Mouse (Mus musculus) neural tube, embryonic 15.5 days (tissue): ENCODE measurements at regions not wholly inside any gene's neighbourhood (a gene's known extent, or its start where the extent isn't known, plus 50 kb on each side); places are given as distances from the start of the nearest gene placed in this dataset.

Experiments
- ATAC-seq: fragments of 200-750 bp; cut with Nextera tagmentation; 2 replicates; pipeline ENCODE4 v1.8.0; 2017; ENCODE audit warnings: mild to moderate bottlenecking, moderate TSS enrichment, moderate library complexity; ENCODE audit not compliant: low FRiP score
- H3K27ac ChIP-seq: fragments of 300-500 bp; sonication (generic); replicated peaks from 2 replicates; pipeline ENCODE4 v1.5.1; 2015; ENCODE audit warnings: mild to moderate bottlenecking, inconsistent platforms
- H3K27me3 ChIP-seq: fragments of 300-500 bp; sonication (generic); replicated peaks from 2 replicates; pipeline ENCODE4 v1.6.1; 2015; ENCODE audit warnings: inconsistent platforms
- H3K36me3 ChIP-seq: fragments of 300-500 bp; sonication (generic); 2 replicates; pipeline ENCODE4 v1.6.1; 2015; ENCODE audit warnings: inconsistent platforms
- H3K4me1 ChIP-seq: fragments of 300-500 bp; sonication (generic); 2 replicates; pipeline ENCODE4 v1.6.1; 2015; ENCODE audit warnings: inconsistent platforms
- H3K4me2 ChIP-seq: fragments of 300-500 bp; sonication (generic); 2 replicates; pipeline ENCODE4 v1.6.1; 2015; ENCODE audit warnings: inconsistent platforms, mild to moderate bottlenecking, moderate library complexity
- H3K4me3 ChIP-seq: fragments of 300-500 bp; sonication (generic); replicated peaks from 2 replicates; pipeline ENCODE4 v1.5.1; 2015; ENCODE audit warnings: mild to moderate bottlenecking, inconsistent platforms
- H3K9ac ChIP-seq: fragments of 300-500 bp; sonication (generic); replicated peaks from 2 replicates; pipeline ENCODE4 v1.6.1; 2015; ENCODE audit warnings: mild to moderate bottlenecking, inconsistent platforms
- H3K9me3 ChIP-seq: fragments of 300-500 bp; sonication (generic); replicated peaks from 2 replicates; pipeline ENCODE4 v1.6.1; 2016; ENCODE audit warnings: inconsistent platforms
- WGBS: fragments of 180-500 bp; shearing (Covaris S2); methylation state at CpG from one replicate; pipeline ENCODE4 v1.1.7; 2015; ENCODE audit warnings: mixed read lengths; 5-methylcytosine and 5-hydroxymethylcytosine counted together

GRCm38 (mm10) chr1:7457895-7458294 lies 2650.2 kb downstream of the Gm37988 start:
- Histone ChIP-seq H3K4me2 (no peak overlapping the region), H3K9me3 (no peaks in the 10 kb centered on the region), H3K4me3 (no peak overlapping the region), H3K36me3 (no peaks in the 10 kb centered on the region), H3K27ac (no peak overlapping the region), H3K27me3 (no peaks in the 10 kb centered on the region), H3K9ac (no peak overlapping the region), H3K4me1 (no peaks in the 10 kb centered on the region)
- no peak for ATAC-seq

GRCm38 (mm10) chr1:7494096-7494495 lies 2686.4 kb downstream of the Gm37988 start:
- no peaks in the 10 kb centered on the region for H3K9me3 ChIP-seq
- H3K27me3 ChIP-seq = no peaks in the 10 kb centered on the region
- H3K27ac ChIP-seq = no peak overlapping the region
- WGBS = 91% methylated on average over 1 of the region's 1 CpGs
- H3K4me3 ChIP-seq = no peak overlapping the region
- no peaks in the 10 kb centered on the region for H3K36me3 ChIP-seq
- H3K4me2 ChIP-seq = no peak overlapping the region
- no peak overlapping the region for H3K9ac ChIP-seq
- no peaks in the 10 kb centered on the region for H3K4me1 ChIP-seq
- no peak for ATAC-seq

GRCm38 (mm10) chr1:7499042-7499441 lies 2691.3 kb downstream of the Gm37988 start:
- H3K36me3 ChIP-seq = no peaks in the 10 kb centered on the region
- no peaks in the 10 kb centered on the region for H3K27me3 ChIP-seq
- no peaks in the 10 kb centered on the region for H3K9me3 ChIP-seq
- H3K27ac ChIP-seq = no peak overlapping the region
- no peaks in the 10 kb centered on the region for H3K4me1 ChIP-seq
- no peak for ATAC-seq
- 78% methylated on average over 6 of the region's 6 CpGs for whole genome bisulfite sequencing
- no peak overlapping the region for H3K4me3 ChIP-seq
- H3K9ac ChIP-seq = no peak overlapping the region
- no peak overlapping the region for H3K4me2 ChIP-seq

GRCm38 (mm10) chr1:7502363-7502762 lies 2694.7 kb downstream of the Gm37988 start:
- H3K27ac ChIP-seq = no peak overlapping the region
- H3K4me2 ChIP-seq = no peak overlapping the region
- H3K4me3 ChIP-seq = no peak overlapping the region
- no peaks in the 10 kb centered on the region for H3K9me3 ChIP-seq
- H3K36me3 ChIP-seq = no peaks in the 10 kb centered on the region
- no peak for ATAC-seq
- H3K27me3 ChIP-seq = no peaks in the 10 kb centered on the region
- no peaks in the 10 kb centered on the region for H3K4me1 ChIP-seq
- WGBS = 35% methylated on average over 2 of the region's 2 CpGs
- no peak overlapping the region for H3K9ac ChIP-seq

- no peak overlapping the region for H3K4me3 ChIP-seq
- no peak for ATAC-seq
- H3K9ac ChIP-seq = no peak overlapping the region
- WGBS = 70% methylated on average over 8 of the region's 8 CpGs
- H3K4me1 ChIP-seq = no peaks in the 10 kb centered on the region
- no peaks in the 10 kb centered on the region for H3K27me3 ChIP-seq
- H3K9me3 ChIP-seq = no peaks in the 10 kb centered on the region
- no peak overlapping the region for H3K4me2 ChIP-seq
- H3K36me3 ChIP-seq = no peaks in the 10 kb centered on the region
- no peak overlapping the region for H3K27ac ChIP-seq
Measured at GRCm38 (mm10) chr1:7518791-7519190, 2711.1 kb downstream of the Gm37988 start.

- H3K4me1 ChIP-seq = no peaks in the 10 kb centered on the region
- no peak for ATAC-seq
Measured at GRCm38 (mm10) chr1:7533506-7533905, 2725.8 kb downstream of the Gm37988 start.

GRCm38 (mm10) chr1:7535191-7535590 lies 2727.5 kb downstream of the Gm37988 start:
- ATAC-seq = no peak

More at GRCm38 (mm10) chr1:7533506-7533905, 2725.8 kb downstream of the Gm37988 start:
- Histone ChIP-seq H3K27me3 (no peaks in the 10 kb centered on the region), H3K36me3 (no peaks in the 10 kb centered on the region), H3K4me2 (no peak overlapping the region), H3K27ac (no peak overlapping the region), H3K9ac (no peak overlapping the region), H3K4me3 (no peak overlapping the region), H3K9me3 (no peaks in the 10 kb centered on the region)

GRCm38 (mm10) chr1:7543492-7543891 lies 2735.8 kb downstream of the Gm37988 start:
- Histone ChIP-seq H3K4me2 (no peak overlapping the region), H3K36me3 (no peaks in the 10 kb centered on the region), H3K9ac (no peak overlapping the region), H3K4me1 (no peaks in the 10 kb centered on the region), H3K27me3 (no peaks in the 10 kb centered on the region), H3K4me3 (no peak overlapping the region), H3K9me3 (no peaks in the 10 kb centered on the region), H3K27ac (no peak overlapping the region)
- 28% methylated on average over 2 of the region's 2 CpGs for WGBS
- peak; percentile 81; the same call in 1 of the 2 replicates for ATAC-seq

More at GRCm38 (mm10) chr1:7535191-7535590, 2727.5 kb downstream of the Gm37988 start:
- Histone ChIP-seq H3K9ac (no peak overlapping the region), H3K4me2 (no peak overlapping the region), H3K9me3 (no peaks in the 10 kb centered on the region), H3K4me3 (no peak overlapping the region), H3K36me3 (no peaks in the 10 kb centered on the region), H3K27me3 (no peaks in the 10 kb centered on the region), H3K27ac (no peak overlapping the region), H3K4me1 (no peaks in the 10 kb centered on the region)

- Histone ChIP-seq H3K4me3 (no peak overlapping the region), H3K9ac (no peak overlapping the region), H3K27me3 (no peaks in the 10 kb centered on the region), H3K27ac (no peak overlapping the region), H3K36me3 (no peaks in the 10 kb centered on the region), H3K9me3 (no peaks in the 10 kb centered on the region), H3K4me2 (no peak overlapping the region), H3K4me1 (no peaks in the 10 kb centered on the region)
- ATAC-seq = no peak
- WGBS = 58% methylated on average over 2 of the region's 2 CpGs
Measured at GRCm38 (mm10) chr1:7548261-7548660, 2740.6 kb downstream of the Gm37988 start.

- H3K36me3 ChIP-seq = no peaks in the 10 kb centered on the region
- no peaks in the 10 kb centered on the region for H3K4me1 ChIP-seq
- H3K4me3 ChIP-seq = no peak overlapping the region
- H3K4me2 ChIP-seq = no peak overlapping the region
- H3K27ac ChIP-seq = no peak overlapping the region
- no peaks in the 10 kb centered on the region for H3K9me3 ChIP-seq
- WGBS = 92% methylated on average over 1 of the region's 1 CpGs
- H3K27me3 ChIP-seq = no peaks in the 10 kb centered on the region
- no peak overlapping the region for H3K9ac ChIP-seq
- no peak for ATAC-seq
Measured at GRCm38 (mm10) chr1:7574787-7575186, 2767.1 kb downstream of the Gm37988 start.

- no peaks in the 10 kb centered on the region for H3K27me3 ChIP-seq
- no peaks in the 10 kb centered on the region for H3K9me3 ChIP-seq
- H3K27ac ChIP-seq = no peak overlapping the region
- no peak overlapping the region for H3K4me3 ChIP-seq
- H3K9ac ChIP-seq = no peak overlapping the region
- H3K36me3 ChIP-seq = no peaks in the 10 kb centered on the region
- no peaks in the 10 kb centered on the region for H3K4me1 ChIP-seq
- WGBS = 43% methylated on average over 3 of the region's 3 CpGs
- no peak for ATAC-seq
- H3K4me2 ChIP-seq = no peak overlapping the region
Measured at GRCm38 (mm10) chr1:7586409-7586808, 2778.7 kb downstream of the Gm37988 start.

GRCm38 (mm10) chr1:7591327-7591726 lies 2783.6 kb downstream of the Gm37988 start:
- no peak for ATAC-seq
- no peaks in the 10 kb centered on the region for H3K36me3 ChIP-seq
- H3K4me1 ChIP-seq = no peaks in the 10 kb centered on the region
- no peak overlapping the region for H3K9ac ChIP-seq
- no peak overlapping the region for H3K4me2 ChIP-seq
- no peak overlapping the region for H3K27ac ChIP-seq
- no peaks in the 10 kb centered on the region for H3K9me3 ChIP-seq
- no peak overlapping the region for H3K4me3 ChIP-seq
- no peaks in the 10 kb centered on the region for H3K27me3 ChIP-seq
